Mouse (Mus musculus) bone marrow macrophage, adult 2 months (primary cell): Measurements from ENCODE around the gene Gpc5.

Experiments used
- CTCF ChIP-seq: IDR thresholded peaks from 2 replicates; pipeline ENCODE4 v1.5.1; 2012; ENCODE audit warnings: low read depth, mild to moderate bottlenecking, low read length, moderate library complexity
- POLR2A ChIP-seq: IDR thresholded peaks from 2 replicates; pipeline ENCODE4 v1.6.1; 2012; ENCODE audit warnings: mild to moderate bottlenecking, low read depth, low read length, borderline replicate concordance

GRCm38 (mm10) chr14:115100617-115101299 lies 8.7 kb downstream of the Gpc5 start:
- no peak for TF ChIP-seq POLR2A
- no peak for TF ChIP-seq CTCF
